Mouse (Mus musculus) adrenal gland, adult 18-20 months (tissue): ENCODE results near the gene Abcf3. TPM values are rescaled to one million over a fixed set of nuclear protein-coding genes. Genes with fewer than 3 reads are reported as not detected.

Experiments used
- DNase-seq, 2 experiments: peaks; one replicate each; pipeline ENCODE4 v3.0.0; 2021 to 2022; ENCODE audit warnings: low spot score in 2 of 2
- total RNA-seq, 2 experiments: library from RNA; stranded (reverse); gene quantifications; 1 replicate in 1 of 2; 2 replicates in 1 of 2; pipeline ENCODE4 v1.2.3; 2021

Abcf3 gene
- total RNA-seq, 2 experiments from 2014 or later, result 94.3 to 94.4 TPM

GRCm38 (mm10) chr16:20539649-20540048 is 8.7 kb upstream of the Abcf3 start:
- DNase-seq, result no peak

- DNase-seq, result no peak
Measured at GRCm38 (mm10) chr16:20540438-20540837, 7.9 kb upstream of the Abcf3 start.

- DNase-seq, result no peak
Measured at GRCm38 (mm10) chr16:20545696-20546095, 2.7 kb upstream of the Abcf3 start.

GRCm38 (mm10) chr16:20547423-20547822 is 954 bp upstream of the Abcf3 start:
- no peak for DNase-seq

- no peak for DNase-seq
Measured at GRCm38 (mm10) chr16:20549161-20549560, 784 bp downstream of the Abcf3 start.

GRCm38 (mm10) chr16:20551691-20552090 is 3.3 kb downstream of the Abcf3 start:
- DNase-seq, result no peak

GRCm38 (mm10) chr16:20552594-20552993 is 4.2 kb downstream of the Abcf3 start:
- DNase-seq, result no peak

- no peak for DNase-seq
Measured at GRCm38 (mm10) chr16:20555000-20555399, 6.6 kb downstream of the Abcf3 start.

- no peak for DNase-seq
Measured at GRCm38 (mm10) chr16:20557381-20557780, 9.0 kb downstream of the Abcf3 start.

GRCm38 (mm10) chr16:20565075-20565474 is 16.7 kb downstream of the Abcf3 start:
- no peak for DNase-seq

- no peak for DNase-seq
Measured at GRCm38 (mm10) chr16:20589366-20589938, 41.1 kb downstream of the Abcf3 start, which contains the start of gene Vwa5b2. Vwa5b2 (plus strand) TSS chr16:20589471.

GRCm38 (mm10) chr16:20589939-20590679 is 41.7 kb downstream of the Abcf3 start:
- peak in 1 of 2 experiments; percentile 24 for DNase-seq

GRCm38 (mm10) chr16:20590680-20591038 is 42.3 kb downstream of the Abcf3 start:
- no peak for DNase-seq

- no peak for DNase-seq
Measured at GRCm38 (mm10) chr16:20591076-20591705, 42.8 kb downstream of the Abcf3 start.

GRCm38 (mm10) chr16:20595060-20595673 is 46.8 kb downstream of the Abcf3 start:
- DNase-seq, result no peak

GRCm38 (mm10) chr16:20595737-20596136 is 47.4 kb downstream of the Abcf3 start:
- no peak for DNase-seq

- no peak for DNase-seq
Measured at GRCm38 (mm10) chr16:20596687-20597441, 48.5 kb downstream of the Abcf3 start.

- DNase-seq, result no peak
Measured at GRCm38 (mm10) chr16:20600511-20600910, 52.1 kb downstream of the Abcf3 start.

- no peak for DNase-seq
Measured at GRCm38 (mm10) chr16:20604705-20605104, 56.3 kb downstream of the Abcf3 start.

- peak; percentile 72 to 74 for DNase-seq
Measured at GRCm38 (mm10) chr16:20610501-20611356, 62.4 kb downstream of the Abcf3 start.
